Mouse (Mus musculus) gastrocnemius, adult 8-10 months (tissue): ENCODE results near the gene Dnah12. TPM values are rescaled to one million over a fixed set of nuclear protein-coding genes. Genes with fewer than 3 reads are reported as not detected.
"Not testable (repeated sequence)": the region's sequence is repeated elsewhere in the genome, so short reads cannot be mapped to it uniquely, and the experiment has no call there.

Source experiments
- DNase-seq, 2 experiments: peaks; one replicate each; pipeline ENCODE4 v3.0.0; 2022; ENCODE audit warnings: low spot score in 2 of 2
- total RNA-seq, 4 experiments: library from RNA; stranded (reverse); gene quantifications; 2 replicates each; pipeline ENCODE4 v1.2.4; 2022

Dnah12 gene
- total RNA-seq = not detected

DNA sequence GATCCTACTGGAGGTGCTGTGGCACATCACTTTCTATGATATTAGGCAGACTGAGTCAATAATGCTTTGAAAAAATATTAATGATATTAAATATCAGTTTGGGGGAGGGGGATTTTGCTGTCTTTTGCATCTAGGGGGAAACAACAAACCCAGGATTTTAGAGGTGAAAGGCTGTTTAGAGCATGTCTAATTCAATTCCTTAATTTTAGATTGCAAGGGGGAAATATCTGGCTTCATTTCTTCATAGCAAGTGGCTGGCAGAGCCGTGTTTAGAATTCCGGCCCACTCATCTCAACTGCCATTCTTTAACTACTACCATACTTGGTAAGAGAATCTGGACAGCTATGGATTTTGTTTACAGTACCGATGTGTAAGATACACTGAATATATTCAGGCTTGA is at the start of gene Dnah12:
TSS of gene Dnah12 (plus strand) at position 301 of the 400 bp plus-strand sequence.
- no peak for DNase-seq

DNA sequence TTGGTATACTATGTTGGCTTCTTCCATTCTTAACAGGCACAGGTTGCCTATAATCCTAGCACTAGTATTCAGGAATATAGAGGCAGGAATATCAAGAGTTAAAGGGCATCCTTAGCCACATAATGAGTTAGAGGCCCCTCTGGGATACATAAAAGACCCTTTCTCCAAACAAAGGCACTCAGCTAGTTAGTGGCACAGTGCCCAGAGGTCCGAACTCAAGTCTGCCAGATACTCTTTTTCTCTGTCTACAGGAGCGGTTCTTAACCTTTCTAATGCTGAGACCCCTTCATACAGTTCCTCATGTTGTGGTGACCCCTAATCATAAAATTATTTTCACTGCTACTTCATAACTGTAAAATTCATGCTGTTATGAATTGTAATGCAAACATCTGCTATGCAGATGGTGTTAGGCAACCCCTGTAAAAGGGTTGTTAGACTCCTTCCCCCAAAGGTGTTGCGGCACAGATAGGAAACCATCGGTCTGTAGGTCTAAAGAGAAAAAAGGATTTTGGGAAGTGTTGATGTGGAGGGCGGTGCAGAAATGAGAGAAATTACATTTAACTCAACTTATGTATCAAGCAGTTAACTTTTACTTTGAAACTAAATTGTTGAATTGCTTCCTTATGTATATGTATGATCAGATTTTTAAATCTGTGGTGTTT is 47.0 kb upstream of the Dnah12 start:
- no peak for DNase-seq

DNA sequence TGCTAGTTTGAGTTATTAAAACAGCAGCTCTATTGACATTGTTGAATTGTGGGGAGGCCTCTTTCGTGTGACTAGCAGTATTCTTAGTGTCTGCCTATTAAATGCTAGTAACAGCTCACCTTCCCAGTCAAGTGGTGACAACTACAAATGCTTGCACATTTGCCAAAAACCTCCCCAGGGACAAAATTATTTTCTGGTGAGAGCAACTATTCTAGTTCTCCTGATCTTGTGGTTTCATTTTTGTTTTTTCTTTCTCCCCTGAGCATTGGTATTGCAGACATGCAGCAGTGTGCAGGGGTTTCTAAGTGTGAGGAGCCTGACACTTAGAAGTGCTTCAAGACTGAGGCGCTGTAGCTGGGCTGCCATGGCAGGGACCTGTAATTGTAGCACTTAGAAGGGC is 45.3 kb upstream of the Dnah12 start:
- no peak for DNase-seq

DNA sequence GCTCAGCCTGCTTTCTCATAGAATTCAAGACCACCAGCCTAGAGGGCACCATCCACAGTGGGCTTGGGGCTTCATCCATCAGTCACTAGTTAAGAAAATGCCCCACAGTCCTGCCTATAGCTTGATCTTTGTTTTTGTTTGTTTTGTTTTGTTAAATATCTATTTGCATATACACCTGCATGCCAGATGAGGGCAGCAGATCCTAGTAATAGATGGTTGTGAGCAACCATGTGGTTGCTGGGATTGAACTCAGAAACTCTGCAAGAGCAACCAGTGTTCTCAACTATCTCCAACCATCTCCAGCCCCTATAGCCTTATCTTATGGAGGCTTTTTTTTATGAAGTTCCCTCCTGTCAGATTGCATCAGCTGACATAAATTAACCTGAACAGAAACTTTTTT is 41.2 kb upstream of the Dnah12 start:
- DNase-seq = no peak

DNA sequence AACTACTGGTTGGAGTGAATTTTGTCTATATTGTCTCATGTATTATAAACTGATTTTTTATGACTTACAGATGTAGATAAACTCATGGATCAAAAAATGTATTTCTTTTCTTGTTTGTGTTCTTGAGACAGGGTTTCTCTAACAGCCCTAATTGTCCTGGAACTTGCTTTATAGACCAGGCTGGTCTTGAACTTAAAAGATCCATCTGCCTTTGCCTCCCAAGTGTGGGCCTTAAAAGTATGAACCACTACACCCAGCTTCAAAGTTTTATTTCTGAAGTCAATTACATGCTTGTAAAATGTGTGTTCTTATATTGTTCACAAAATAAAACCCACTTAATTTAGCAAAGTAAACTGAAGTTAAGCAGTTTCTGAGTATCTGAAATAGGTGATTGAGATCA is 34.9 kb upstream of the Dnah12 start:
- no peak for DNase-seq

DNA sequence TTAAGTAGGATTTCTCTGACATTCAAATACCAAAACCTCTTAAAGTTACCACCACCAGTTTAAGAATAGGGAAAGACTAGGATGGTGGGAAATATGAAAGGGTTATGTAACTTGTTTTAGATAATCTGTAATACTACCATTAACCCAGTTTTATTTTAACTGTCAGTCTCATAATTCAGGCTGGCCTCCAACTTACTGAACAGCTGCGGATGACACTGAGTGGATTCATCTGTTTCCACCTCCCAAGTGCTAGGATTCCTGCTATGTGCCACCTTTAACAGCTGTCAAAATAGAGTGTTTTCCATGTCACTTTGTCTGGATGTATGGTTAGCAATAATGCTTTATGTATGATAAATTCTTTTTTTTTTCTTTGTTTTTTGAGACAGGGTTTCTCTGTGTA is 32.8 kb upstream of the Dnah12 start:
- DNase-seq = no peak

DNA sequence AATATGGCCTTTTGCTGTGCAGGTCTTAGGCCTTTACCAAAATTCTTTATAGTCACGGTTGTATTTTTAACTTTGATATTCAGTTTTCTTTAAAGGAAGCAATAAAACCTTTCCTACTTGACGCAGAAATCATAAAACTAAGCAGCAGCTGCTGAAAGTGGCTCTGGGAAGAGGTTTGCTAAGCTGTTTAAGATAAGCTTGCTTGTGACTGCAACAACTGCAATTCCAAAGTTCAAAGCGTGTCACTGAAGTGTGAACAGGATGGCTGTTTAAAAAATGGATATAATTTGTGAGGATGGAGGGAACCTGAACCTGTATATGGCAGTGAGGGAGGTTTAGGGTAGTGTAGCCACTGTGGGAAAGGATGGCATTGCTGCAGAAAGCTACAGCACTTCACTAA is 31.1 kb upstream of the Dnah12 start:
- DNase-seq = no peak

DNA sequence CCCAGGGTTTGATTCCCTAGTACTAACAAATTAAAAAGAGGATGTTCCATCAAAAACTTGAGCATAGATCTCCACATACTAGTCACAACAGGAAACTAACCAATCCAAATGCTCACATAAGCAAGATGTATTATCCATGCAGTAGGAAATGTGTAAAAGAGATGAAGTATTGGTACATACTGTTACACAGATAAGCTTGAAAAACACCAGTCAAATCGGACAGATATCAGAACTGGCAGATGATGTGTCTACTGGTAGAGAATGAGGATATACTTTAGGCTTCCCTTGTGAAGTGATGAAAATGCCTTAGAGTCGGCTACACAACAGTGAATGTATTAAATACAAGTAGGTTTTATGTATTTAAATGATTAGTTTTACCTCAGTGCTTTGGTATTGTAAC is 30.6 kb upstream of the Dnah12 start:
- no peak for DNase-seq

DNA sequence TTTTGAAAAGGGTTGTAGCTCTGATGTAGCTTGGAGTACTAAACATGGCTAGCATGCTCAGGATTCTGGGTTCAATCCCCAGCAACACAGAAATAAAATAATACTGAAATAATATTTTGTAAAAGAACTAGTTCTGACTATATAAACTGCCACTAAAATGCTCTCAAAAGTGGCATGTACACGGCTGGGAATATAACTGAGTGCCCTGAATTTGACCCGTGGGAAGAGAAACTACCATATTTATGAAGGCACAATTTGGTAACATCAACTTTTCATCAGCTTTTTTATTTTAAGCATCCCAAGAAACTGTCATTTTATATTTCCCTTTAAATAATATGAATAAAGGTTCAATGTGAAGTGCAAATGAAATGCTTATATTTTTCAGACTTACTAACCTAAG is 29.2 kb upstream of the Dnah12 start:
- no peak for DNase-seq

DNA sequence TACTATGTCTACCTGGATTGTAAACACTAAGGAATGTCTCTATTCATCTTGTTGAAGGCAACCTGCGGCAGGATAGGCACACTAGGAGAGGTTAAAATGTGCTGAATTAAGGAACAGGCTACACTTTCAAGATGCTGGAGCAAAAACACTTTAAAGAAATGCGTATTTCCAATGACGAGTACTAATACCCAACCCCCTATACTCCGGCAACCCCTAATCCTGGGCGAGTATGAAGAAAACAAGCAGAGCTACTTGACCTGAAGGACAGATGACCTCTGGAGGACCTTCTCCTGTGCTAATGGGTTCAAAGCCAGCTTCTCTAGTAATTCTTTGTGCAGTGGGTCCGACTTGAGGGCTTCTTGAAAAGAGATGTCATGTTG is 25.1 kb upstream of the Dnah12 start:
- no peak for DNase-seq

DNA sequence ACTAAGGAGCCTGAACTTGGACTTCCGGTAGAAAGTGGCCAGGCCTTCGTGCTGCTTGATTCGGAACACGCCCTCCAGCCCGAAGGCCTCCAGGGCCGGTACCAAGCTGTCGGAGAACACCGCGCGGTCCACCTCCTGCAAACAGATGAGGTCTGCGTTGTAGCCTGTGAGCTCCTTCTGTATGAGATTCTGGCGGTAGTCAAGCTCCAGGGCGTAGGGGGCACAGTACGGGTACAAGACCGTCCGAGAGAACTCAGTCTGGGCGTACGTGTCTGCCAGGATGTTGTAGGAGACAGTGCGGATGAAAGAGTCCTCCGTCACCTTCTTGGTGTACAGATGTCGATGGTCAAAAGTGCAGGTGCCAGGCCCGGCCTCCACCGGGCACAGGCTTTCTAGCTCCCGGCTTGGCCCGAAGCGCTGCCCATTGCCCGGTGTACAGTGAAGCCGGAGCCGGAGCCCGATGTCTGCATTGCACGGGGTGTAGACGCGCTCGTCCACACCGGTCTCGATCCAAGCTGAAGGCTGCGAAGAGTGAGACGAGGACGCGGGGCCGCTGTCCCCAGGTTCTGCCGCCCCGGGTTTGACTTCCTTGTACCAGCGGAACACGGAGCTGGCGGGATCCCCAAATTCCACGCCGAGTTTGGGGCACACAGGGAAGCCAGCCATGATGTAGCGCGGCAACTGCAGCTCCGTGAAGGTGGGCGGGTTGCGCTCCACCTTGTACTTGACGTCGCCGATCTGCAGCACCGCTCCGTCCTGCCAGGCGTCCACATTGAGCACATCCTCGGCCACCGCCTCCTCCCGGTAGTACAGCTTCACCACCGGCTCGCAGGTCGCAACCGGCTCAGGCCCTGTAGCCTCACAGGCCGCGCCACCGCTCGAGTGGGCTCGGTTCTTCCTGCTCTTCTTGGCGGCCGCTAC is 24.4 kb upstream of the Dnah12 start:
- DNase-seq = peak in 1 of 2 experiments; percentile 16

DNA sequence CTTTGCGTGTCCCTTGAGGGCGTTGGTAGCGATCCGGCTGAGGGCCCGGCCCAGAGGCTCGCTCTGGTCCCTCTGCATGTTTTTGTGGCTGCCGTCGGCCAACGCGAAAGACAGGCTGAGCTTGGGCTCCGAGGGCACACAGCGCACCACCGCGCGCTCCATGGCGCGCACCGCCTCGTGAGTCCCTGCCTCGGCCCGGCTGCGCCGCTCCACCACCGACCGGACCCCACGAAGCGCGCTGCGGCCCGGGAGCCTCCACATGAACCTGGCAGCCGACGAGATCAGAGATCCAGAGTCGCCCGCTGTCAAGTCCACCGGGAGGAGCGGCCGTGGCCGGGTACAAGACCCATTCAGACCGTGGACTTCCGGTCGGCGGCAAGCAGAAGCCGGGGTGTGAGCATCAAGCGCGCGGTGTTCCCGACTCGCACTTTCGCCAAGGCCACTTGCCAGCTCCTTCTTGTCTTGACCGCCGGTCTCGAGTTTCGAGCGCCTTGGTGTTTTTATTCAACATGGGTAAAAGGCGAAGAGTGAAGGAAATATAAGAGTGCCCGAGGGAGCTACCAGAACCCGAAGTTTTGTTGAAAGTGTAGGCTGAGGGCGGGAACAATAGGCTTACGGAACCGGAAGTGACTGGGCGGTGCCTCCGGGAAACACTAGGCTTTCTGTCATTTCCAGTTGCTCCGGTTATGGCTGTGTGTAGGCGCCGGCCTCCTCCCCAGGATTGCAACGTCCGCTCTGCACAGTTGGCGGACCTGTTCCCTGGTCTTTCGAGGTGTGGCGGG is 23.6 kb upstream of the Dnah12 start, which contains the start of gene Pde12:
TSS of gene Pde12 (minus strand) at position 592 of the 782 bp plus-strand sequence.
- DNase-seq = peak; percentile 82 to 83

DNA sequence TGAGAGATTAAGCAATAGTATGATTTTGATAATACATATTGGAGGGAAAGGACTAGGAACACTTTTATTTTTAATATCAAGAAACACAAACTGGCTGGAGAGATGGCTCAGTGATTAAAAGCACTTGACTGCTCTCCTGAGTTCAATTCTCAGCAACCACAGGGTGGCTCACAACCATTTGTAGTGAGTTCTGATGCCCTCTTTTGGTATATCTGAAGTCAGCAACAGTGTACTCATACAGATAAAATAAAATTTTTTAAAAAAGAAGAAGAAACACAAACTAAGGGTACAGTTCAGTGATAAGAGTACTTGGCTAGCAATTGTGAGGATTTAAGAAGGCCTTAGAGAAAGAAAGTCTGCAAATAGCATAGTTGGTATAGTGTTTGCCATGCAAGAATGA is 22.1 kb upstream of the Dnah12 start:
- no peak for DNase-seq

DNA sequence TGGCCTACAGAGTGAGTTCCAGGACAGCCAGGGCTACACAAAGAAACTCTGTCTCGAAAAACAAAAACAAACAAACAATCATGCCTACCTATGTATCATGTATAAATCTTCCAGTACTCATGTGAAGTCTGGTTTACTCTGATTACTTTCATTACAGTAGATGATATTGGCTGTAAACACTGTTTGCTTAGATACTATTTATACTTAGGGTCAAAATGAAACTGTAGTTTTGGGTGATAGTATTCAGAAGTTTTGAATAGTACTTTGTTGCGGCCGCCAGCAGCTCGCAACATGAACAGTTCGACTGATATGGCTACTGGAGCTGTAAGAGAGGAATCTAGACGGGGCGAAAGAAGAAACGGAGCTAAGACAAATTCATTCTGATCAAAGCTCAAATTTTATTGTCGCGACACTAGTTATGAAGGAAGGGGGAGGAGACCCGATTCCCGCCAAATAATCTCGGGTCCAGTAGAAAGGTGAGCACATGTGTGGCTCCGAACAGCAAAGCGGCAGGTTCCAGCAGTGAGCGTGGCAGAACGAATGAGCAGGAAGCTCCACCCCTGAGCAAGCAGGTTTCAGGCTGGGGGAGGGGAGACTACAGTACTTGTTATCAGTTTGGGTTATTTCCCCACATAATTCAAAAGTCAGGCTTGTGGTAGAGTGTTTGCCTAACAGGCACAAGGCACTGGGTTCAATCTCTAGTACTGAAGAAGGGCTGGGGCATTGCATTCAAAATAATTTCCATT is 21.0 kb upstream of the Dnah12 start:
- not testable (repeated sequence) for DNase-seq

DNA sequence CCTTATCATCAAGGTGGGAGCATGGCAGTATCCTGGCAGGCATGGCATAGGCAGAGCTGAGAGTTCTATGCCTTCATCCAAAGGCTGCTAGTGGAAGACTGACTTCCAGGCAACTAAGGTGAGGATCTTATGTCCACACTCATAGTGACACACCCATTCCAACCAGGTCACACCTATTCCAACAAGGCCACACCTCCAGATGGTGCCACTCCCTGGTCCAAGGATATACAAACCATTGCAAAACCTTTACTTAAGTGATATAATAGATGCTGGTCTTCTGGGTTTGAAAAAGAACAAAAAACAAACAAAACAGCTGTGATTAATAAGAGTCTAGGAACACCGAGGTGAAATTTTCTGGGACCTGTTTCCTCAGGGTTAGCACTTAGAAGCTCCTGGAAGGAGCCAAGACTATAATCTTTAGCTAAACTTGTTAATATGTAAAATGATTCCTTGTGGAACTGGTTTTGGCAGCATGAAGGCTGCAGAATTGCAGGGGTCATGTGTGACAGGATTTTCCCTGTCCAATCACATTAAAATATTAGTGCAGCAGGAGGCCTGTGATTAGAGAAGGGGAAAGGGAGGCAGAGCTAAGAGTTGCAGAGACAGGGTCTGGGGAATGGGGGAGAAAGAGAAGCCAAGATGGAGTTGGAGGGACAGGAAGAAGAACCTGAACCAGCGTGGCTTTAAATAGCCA is 18.5 kb upstream of the Dnah12 start:
- DNase-seq = not testable (repeated sequence)

DNA sequence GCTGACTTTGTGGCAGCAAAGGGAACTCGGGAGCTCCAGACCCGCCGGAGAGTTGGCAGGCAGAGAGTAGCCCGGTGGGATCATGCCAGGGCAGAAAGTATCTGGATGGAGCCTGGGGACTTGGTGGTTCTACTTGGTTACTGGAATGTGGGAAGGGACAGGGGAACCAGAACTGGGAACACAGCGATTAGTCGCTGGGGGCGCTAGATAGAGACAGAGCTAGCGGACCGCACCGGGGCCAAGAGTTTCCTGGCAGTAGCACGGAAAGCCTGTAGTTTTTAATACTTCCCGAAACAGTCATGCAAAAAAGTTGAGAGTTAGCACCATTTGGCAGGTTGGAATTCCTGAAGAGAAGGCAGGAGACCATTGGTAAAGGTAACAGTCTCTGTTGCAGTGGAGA is 17.7 kb upstream of the Dnah12 start:
- DNase-seq = no peak

DNA sequence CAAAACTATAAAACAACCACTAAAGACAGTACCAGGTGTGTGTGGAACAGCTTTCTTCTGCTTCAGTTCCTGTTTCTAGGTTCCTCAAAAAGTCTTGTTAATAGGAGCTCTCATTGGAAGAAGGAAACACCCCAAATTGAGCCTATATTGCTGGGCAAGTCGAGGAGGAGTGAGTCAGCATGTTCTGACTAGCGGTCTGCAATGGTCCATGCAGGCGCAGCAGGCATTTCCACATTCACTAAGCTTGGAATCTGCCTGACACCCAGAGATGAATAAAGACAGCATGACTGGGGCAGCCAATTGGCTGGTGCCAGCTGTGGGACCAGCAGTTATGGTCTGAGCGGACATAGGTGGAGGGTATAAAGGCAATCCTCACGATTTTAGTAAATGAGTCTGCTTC is 17.3 kb upstream of the Dnah12 start:
- DNase-seq = no peak

DNA sequence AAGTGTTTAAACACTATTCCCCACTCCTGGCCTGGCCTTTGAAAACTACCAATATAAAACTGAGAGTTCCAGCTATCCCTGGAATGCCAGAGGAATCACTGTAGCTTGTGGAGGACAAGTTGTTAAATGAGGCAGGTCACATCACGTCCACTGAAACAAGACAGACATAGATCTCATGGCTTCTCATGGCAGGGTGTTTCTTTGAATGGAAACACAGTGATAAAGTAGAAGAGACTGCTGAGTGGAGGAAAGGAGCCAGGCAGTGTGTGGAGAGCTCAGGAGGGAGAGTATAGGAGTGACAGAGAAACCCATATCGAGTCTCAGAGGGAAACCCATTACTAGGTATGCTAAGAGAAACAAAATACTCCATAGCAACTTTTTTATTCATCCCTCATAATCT is 2.3 kb upstream of the Dnah12 start:
- DNase-seq = no peak

DNA sequence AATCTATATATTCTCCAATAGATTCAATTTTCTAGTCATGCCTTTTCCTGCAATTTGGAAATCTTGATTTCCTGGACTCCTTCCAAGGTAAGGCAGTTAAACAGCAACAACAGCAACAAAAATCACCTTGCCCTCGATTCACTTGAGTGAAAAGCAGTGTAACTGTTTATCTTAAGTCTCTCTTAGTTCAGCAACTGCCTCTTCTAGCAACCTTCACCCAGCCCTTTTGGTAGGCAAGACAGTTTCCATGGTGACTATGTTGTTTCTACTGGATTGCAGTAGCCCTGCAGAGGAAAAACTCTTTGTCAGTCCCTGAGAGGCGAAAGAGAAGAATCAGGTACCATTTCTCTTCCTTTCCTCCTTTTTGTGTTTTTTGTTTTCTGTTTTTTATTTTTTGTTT is 1.7 kb upstream of the Dnah12 start:
- no peak for DNase-seq

DNA sequence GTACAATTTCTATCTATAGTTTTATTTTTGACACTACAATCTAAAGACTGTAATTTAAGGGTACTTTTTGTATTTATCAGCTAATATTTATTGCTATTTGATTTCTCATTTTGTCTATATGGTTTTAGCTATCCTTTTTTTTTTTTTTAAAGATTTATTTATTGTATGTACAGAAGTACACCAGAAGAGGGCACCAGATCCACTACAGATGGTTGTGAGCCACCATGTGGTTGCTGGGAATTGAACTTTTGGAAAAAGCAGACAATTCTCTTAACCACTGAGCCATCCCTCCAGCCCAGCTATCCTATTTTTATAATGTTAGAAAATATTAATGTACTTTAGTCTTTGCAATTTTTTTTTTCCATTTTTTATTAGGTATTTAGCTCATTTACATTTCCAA is 4.8 kb downstream of the Dnah12 start:
- DNase-seq = no peak

DNA sequence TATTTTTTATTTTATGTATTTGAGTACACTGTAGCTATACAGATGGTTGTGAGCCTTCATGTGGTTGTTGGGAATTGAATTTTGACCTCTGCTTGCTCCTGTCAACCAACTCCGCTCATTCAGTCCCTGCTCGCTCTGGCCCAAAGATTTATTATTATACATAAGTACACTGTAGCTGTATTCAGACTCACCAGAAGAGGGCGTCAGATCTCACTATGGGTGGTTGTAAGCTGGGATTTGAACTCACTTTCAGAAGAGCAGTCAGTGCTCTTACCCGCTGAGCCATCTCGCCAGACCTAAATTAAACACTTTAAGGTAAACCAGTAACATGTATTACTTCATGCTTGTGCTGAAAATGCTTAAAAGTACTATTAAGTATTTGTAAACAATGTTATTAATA is 12.2 kb downstream of the Dnah12 start:
- DNase-seq = not testable (repeated sequence)
